Mouse (Mus musculus): ENCODE measurements around the gene Dact3.

DNA sequence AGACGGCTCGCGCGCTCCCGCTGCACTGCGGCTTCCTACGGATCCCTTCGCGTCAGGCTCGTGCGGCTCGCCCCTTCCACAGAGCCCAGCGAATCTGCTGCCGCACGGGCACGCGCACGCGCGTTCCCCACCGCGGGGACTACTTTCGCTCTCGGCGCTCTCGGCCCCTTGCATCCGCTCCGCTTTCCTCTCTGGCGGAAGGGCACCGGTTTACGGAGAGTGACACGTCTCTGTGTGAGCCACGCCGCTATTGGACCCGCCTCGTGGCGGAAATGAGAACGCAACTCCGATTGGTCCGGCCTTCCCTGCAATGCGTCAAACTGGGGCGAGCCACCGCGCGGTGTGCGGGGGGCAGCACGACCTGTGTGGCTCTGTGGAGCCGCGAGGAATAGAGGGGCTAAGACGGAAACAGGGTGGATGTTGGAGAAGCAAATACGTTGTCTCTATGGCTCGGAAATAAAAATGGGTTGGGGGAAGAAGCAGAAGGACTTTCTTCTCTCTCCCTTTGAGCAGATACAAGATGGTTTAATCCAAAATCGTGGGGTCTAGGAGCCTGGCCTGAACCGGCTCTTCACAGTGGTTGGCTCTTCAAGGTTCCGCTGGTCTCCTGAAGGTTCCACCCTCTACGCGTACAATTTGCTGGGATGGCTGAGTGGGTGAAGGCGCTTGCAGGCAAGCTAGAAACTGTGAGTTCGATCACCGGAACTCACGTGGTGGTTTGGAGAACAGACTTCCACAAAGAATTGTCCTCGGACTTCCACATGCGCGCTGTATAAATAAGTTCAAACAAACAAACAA, 49.1 kb downstream of the Dact3 start, which contains the start of gene Calm3:
- no peak; the same call in 1 of the 2 replicates for TF ChIP-seq CTCF (IDR thresholded peaks at IDR 0.05; ENCODE audit: control insufficient read depth, insufficient read depth, low read length)
- TF ChIP-seq POLR2A (IDR thresholded peaks at IDR 0.05; ENCODE audit: borderline replicate concordance, control insufficient read depth, low read depth, low read length), result peak; percentile 43; the same call in 1 of the 2 replicates

All from bone marrow, adult 2 months (tissue).